Mouse (Mus musculus) spleen, adult 2 months (tissue): ENCODE results near the gene Syt5.

Source experiments
- CTCF ChIP-seq: fragments of 200-500 bp; IDR thresholded peaks from 2 replicates; pipeline ENCODE4 v1.5.1; 2011; ENCODE audit warnings: mild to moderate bottlenecking, inconsistent platforms; ENCODE audit not compliant: insufficient read depth, insufficient read length, insufficient replicate concordance; ENCODE audit errors: extremely low read depth
- POLR2A ChIP-seq: fragments of 200-500 bp; IDR thresholded peaks from 2 replicates; pipeline ENCODE4 v1.6.1; 2011; ENCODE audit warnings: low read depth, low read length, inconsistent platforms

- TF ChIP-seq CTCF, result no peak
- TF ChIP-seq POLR2A, result no peak
These were observed 31.5 kb downstream of the Syt5 start for GRCm38 (mm10) chr7:4515853-4516252.
